Mouse (Mus musculus) bone marrow macrophage, adult 2 months (primary cell): Measurements from ENCODE around the gene Rbms3.

Source experiments
- CTCF ChIP-seq: IDR thresholded peaks from 2 replicates; pipeline ENCODE4 v1.5.1; 2012; ENCODE audit warnings: low read depth, mild to moderate bottlenecking, low read length, moderate library complexity
- POLR2A ChIP-seq: IDR thresholded peaks from 2 replicates; pipeline ENCODE4 v1.6.1; 2012; ENCODE audit warnings: mild to moderate bottlenecking, low read depth, low read length, borderline replicate concordance

GRCm38 (mm10) chr9:117076785-117077184, 552.9 kb downstream of the Rbms3 start:
- TF ChIP-seq CTCF (no peak), POLR2A (no peak)
